Mouse (Mus musculus) limb, embryonic 14.5 days (tissue): ENCODE results near the gene Gstm5. TPM values are rescaled to one million over a fixed set of nuclear protein-coding genes. Genes with fewer than 3 reads are reported as not detected.

Source experiments
- ATAC-seq: fragments of 200-750 bp; cut with Nextera tagmentation; 2 replicates; pipeline ENCODE4 v1.8.0; 2017; ENCODE audit warnings: low read depth, moderate number of reproducible peaks, moderate TSS enrichment; ENCODE audit not compliant: low FRiP score
- DNase-seq: peaks from one replicate; pipeline ENCODE4 v3.0.0-alpha.2; 2015; ENCODE audit warnings: low spot score
- H3K27ac ChIP-seq: fragments of 300-500 bp; sonication (generic); replicated peaks from 2 replicates; pipeline ENCODE4 v1.5.1; 2014; ENCODE audit warnings: low read depth, mild to moderate bottlenecking, low read length, moderate library complexity, mixed read lengths
- H3K27me3 ChIP-seq: fragments of 300-500 bp; sonication (generic); 2 replicates; pipeline ENCODE4 v1.6.1; 2014; ENCODE audit warnings: low read length, mixed read lengths; ENCODE audit not compliant: control insufficient read depth, insufficient read depth
- H3K36me3 ChIP-seq: fragments of 300-500 bp; sonication (generic); 2 replicates; pipeline ENCODE4 v1.6.1; 2014; ENCODE audit warnings: mild to moderate bottlenecking, low read length, moderate library complexity, mixed read lengths; ENCODE audit not compliant: control insufficient read depth, insufficient read depth
- H3K4me1 ChIP-seq: fragments of 300-500 bp; sonication (generic); 2 replicates; pipeline ENCODE4 v1.6.1; 2014; ENCODE audit warnings: antibody characterized with exemption, low read length, mixed read lengths; ENCODE audit not compliant: control insufficient read depth, insufficient read depth
- H3K4me2 ChIP-seq: fragments of 300-500 bp; sonication (generic); replicated peaks from 2 replicates; pipeline ENCODE4 v1.6.1; 2014; ENCODE audit warnings: low read depth, mild to moderate bottlenecking, low read length, moderate library complexity; ENCODE audit not compliant: severe bottlenecking
- H3K4me3 ChIP-seq: fragments of 300-500 bp; sonication (generic); replicated peaks from 2 replicates; pipeline ENCODE4 v1.5.1; 2014; ENCODE audit warnings: low read length
- H3K9ac ChIP-seq: fragments of 300-500 bp; sonication (generic); 2 replicates; pipeline ENCODE4 v1.6.1; 2014; ENCODE audit warnings: mild to moderate bottlenecking, low read depth, low read length, moderate library complexity; ENCODE audit not compliant: severe bottlenecking
- H3K9me3 ChIP-seq: fragments of 300-500 bp; sonication (generic); 2 replicates; pipeline ENCODE4 v1.6.1; 2016; ENCODE audit warnings: low read length; ENCODE audit not compliant: control insufficient read depth
- POLR2A ChIP-seq: fragments of 200-500 bp; IDR thresholded peaks from 2 replicates; pipeline ENCODE4 v1.8.0; 2012; ENCODE audit warnings: inconsistent platforms, mild to moderate bottlenecking, moderate library complexity, borderline replicate concordance; ENCODE audit not compliant: insufficient read depth, insufficient read length; ENCODE audit errors: extremely low read depth
- WGBS: fragments of 180-500 bp; shearing (Covaris S2); extraction: QIAGEN DNeasy Blood & Tissue Kit; methylation state at CpG from one replicate; pipeline ENCODE4 v1.1.7; 2014; 5-methylcytosine and 5-hydroxymethylcytosine counted together
- polyA plus RNA-seq, 2 experiments: library from polyadenylated mRNA; depleted of rRNA in 1 of 2; stranded (reverse) in 1 of 2; unstranded in 1 of 2; fragments of >200 nt; fragmentation: Nextera tagmentation in 1 of 2; extraction: Ambion mirVana in 1 of 2; gene quantifications; 2 replicates each; pipeline versions ENCODE4 v1.2.1 to v1.2.3; 2012 to 2014

The Gstm5 gene
- polyA plus RNA-seq, 2 experiments, result 154 to 214 TPM

- Histone ChIP-seq H3K4me2 (peak overlapping the region; percentile 77), H3K9me3 (no peaks in the 10 kb centered on the region), H3K4me3 (peak overlapping the region; percentile 83), H3K27ac (no peak overlapping the region), H3K27me3 (no peaks in the 10 kb centered on the region), H3K9ac (peak overlapping the region; percentile 94), H3K36me3 (peaks cover 23% of the 10 kb centered on the region), H3K4me1 (peaks cover 3% of the 10 kb centered on the region)
- ATAC-seq (peak; percentile 11; the same call in 1 of the 2 replicates), DNase-seq (no peak)
- WGBS, result 5% methylated on average over 6 of the region's 6 CpGs
- no peak for TF ChIP-seq POLR2A
Measured at GRCm38 (mm10) chr3:107895194-107895719, 364 bp upstream of the Gstm5 start.

DNA sequence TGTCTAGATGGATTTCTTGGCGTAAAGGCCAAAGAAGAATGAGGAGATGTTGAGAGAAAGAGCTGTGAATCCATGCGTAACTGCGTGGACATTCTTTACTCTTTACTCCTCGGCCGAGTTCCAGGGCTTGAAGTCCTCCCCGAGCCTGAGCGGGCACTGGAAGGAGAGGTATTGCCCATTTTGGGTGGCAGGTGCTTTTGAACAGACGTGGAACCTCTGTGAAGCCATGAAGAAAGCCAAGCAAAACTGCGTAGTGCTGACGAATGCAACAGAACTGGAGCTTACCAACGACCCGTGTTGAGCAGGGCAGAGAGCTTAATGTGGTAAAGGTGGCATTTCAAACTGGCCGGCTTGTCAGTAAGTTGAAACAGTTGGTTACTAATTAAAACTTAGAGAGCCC, 3.1 kb downstream of the Gstm5 start:
- Histone ChIP-seq H3K4me2 (no peak overlapping the region), H3K9ac (no peak overlapping the region), H3K9me3 (no peaks in the 10 kb centered on the region), H3K4me3 (no peak overlapping the region), H3K36me3 (peaks cover 10% of the 10 kb centered on the region; the same call in 1 of the 2 replicates), H3K27ac (no peak overlapping the region), H3K27me3 (no peaks in the 10 kb centered on the region), H3K4me1 (peaks cover 3% of the 10 kb centered on the region)
- DNase-seq (no peak), ATAC-seq (no peak)
- 94% methylated on average over 13 of the region's 13 CpGs for WGBS
- TF ChIP-seq POLR2A, result no peak

DNA sequence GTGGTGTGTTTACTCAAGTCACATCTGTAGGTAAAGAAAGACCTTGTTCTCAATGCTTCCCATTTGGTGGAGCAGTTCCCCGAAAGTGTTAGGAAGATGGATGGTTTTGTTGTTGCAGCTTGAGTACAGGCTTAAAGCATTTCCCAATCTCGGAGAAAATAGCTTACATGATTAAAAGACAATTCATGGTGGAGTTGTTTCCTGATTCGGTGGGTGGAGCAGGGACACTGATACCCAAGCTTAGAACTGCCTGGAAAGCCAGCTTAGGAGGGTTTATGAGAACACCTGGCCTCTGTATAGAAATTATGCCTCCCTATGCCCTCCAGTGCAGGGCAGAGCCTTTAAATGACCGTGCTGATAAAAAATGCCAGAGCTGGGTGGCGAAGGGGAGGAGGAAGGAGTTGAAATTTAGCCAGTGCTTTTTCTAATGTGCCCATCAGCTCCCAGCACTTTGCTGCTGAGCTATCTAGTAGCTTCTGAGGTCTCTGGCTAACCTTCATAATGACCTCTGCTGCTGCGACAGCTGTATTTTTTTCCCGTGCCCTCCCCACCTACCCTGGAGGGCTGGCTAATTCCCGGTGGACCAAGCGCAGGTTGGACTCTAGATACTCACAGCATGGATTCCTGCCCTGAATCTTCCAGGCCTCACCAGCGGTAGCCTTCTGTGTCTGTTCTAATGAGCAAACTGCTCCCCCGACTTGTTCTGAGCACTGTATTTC, 5.5 kb downstream of the Gstm5 start:
- Histone ChIP-seq H3K27me3 (no peaks in the 10 kb centered on the region), H3K27ac (no peak overlapping the region), H3K9me3 (no peaks in the 10 kb centered on the region), H3K4me1 (no peaks in the 10 kb centered on the region), H3K9ac (no peak overlapping the region), H3K4me3 (no peak overlapping the region), H3K36me3 (peaks cover 10% of the 10 kb centered on the region; the same call in 1 of the 2 replicates), H3K4me2 (no peak overlapping the region)
- no peak for ATAC-seq
- TF ChIP-seq POLR2A, result no peak
- 45% methylated on average over 11 of the region's 11 CpGs for WGBS
- no peak for DNase-seq

GRCm38 (mm10) chr3:107905942-107906341, 10.3 kb downstream of the Gstm5 start:
- no peaks in the 10 kb centered on the region for H3K36me3 ChIP-seq
- no peaks in the 10 kb centered on the region for H3K4me1 ChIP-seq
- no peak overlapping the region for H3K4me2 ChIP-seq
- DNase-seq (no peak), ATAC-seq (no peak)
- TF ChIP-seq POLR2A, result no peak
- H3K9me3 ChIP-seq, result no peaks in the 10 kb centered on the region
- H3K4me3 ChIP-seq, result no peak overlapping the region
- WGBS, result 63% methylated on average over 6 of the region's 6 CpGs
- H3K27ac ChIP-seq, result no peak overlapping the region
- no peak overlapping the region for H3K9ac ChIP-seq
- H3K27me3 ChIP-seq, result no peaks in the 10 kb centered on the region

- 75% methylated on average over 15 of the region's 15 CpGs for WGBS
- no peak overlapping the region for H3K27ac ChIP-seq
Measured at GRCm38 (mm10) chr3:107916674-107917073, 21.1 kb downstream of the Gstm5 start.

More at GRCm38 (mm10) chr3:107916674-107917073, 21.1 kb downstream of the Gstm5 start:
- TF ChIP-seq POLR2A, result no peak
- Histone ChIP-seq H3K9ac (no peak overlapping the region), H3K36me3 (no peaks in the 10 kb centered on the region), H3K4me3 (no peak overlapping the region), H3K4me2 (no peak overlapping the region), H3K27me3 (no peaks in the 10 kb centered on the region), H3K4me1 (no peaks in the 10 kb centered on the region), H3K9me3 (no peaks in the 10 kb centered on the region)
- DNase-seq (no peak), ATAC-seq (no peak)
